Mouse (Mus musculus) retina, postnatal 7 days (tissue): ENCODE results near the gene Sugp1.
A peak's percentile ranks its signal among the peaks of the same experiment; 100 is the strongest.

Source experiments
- DNase-seq: peaks from one replicate; pipeline ENCODE4 v3.0.0-alpha.2; 2012; ENCODE audit warnings: low read depth, low spot score

Gene Sugp1

GRCm38 (mm10) chr8:70111192-70111795 lies 68.7 kb downstream of the Sugp1 start:
- no peak for DNase-seq

- DNase-seq, result no peak
These were observed 69.9 kb downstream of the Sugp1 start for GRCm38 (mm10) chr8:70112401-70113016.

- DNase-seq, result no peak
These were observed 71.9 kb downstream of the Sugp1 start for GRCm38 (mm10) chr8:70114488-70114887.

- DNase-seq, result no peak
These were observed 72.3 kb downstream of the Sugp1 start for GRCm38 (mm10) chr8:70114892-70115291.

- DNase-seq, result no peak
These were observed 75.0 kb downstream of the Sugp1 start for GRCm38 (mm10) chr8:70117611-70118010.

- no peak for DNase-seq
These were observed 76.4 kb downstream of the Sugp1 start for GRCm38 (mm10) chr8:70118726-70119700.

GRCm38 (mm10) chr8:70120667-70121066 lies 78.1 kb downstream of the Sugp1 start, which contains the start of gene Ncan:
Ncan (minus strand) TSS chr8:70120873.
- peak; percentile 71 for DNase-seq
